Mouse (Mus musculus) kidney, adult 2 months (tissue): ENCODE measurements around the gene Meioc. TPM values are rescaled to one million over a fixed set of nuclear protein-coding genes. Genes with fewer than 3 reads are reported as not detected.
A peak's percentile ranks its signal among the peaks of the same experiment; 100 is the strongest.

Experiments used
- DNase-seq: peaks from one replicate; pipeline ENCODE4 v3.0.0; 2021
- H3K27ac ChIP-seq: fragments of 200-500 bp; 2 replicates; pipeline ENCODE4 v1.5.1; 2012; ENCODE audit warnings: low read depth, low read length, control low read depth, inconsistent platforms; ENCODE audit not compliant: insufficient read depth
- H3K27me3 ChIP-seq: fragments of 200-500 bp; replicated peaks from 2 replicates; pipeline ENCODE4 v1.6.1; 2012; ENCODE audit warnings: mild to moderate bottlenecking, moderate library complexity, low read length, inconsistent platforms; ENCODE audit not compliant: control insufficient read depth, insufficient read depth
- H3K36me3 ChIP-seq: fragments of 200-500 bp; 2 replicates; pipeline ENCODE4 v1.6.1; 2012; ENCODE audit warnings: mild to moderate bottlenecking, moderate library complexity, low read length, inconsistent platforms; ENCODE audit not compliant: control insufficient read depth, insufficient read depth
- H3K4me1 ChIP-seq: fragments of 200-500 bp; 2 replicates; pipeline ENCODE4 v1.6.1; 2011; ENCODE audit warnings: low read length; ENCODE audit not compliant: control insufficient read depth, insufficient read depth
- H3K4me3 ChIP-seq: fragments of 200-500 bp; 2 replicates; pipeline ENCODE4 v1.5.1; 2011; ENCODE audit warnings: mild to moderate bottlenecking, low read depth, low read length, control low read depth; ENCODE audit not compliant: insufficient read depth
- CTCF ChIP-seq: fragments of 200-500 bp; conservative IDR thresholded peaks from 2 replicates; pipeline ENCODE4 v1.5.1; 2011; ENCODE audit warnings: low read depth, mild to moderate bottlenecking, control low read depth, low read length, moderate library complexity, mixed read lengths; ENCODE audit not compliant: insufficient read depth, insufficient read length
- POLR2A ChIP-seq: fragments of 200-500 bp; IDR thresholded peaks from one replicate; pipeline ENCODE4 v1.6.1; 2011; ENCODE audit warnings: low read depth, low read length, control low read depth
- WGBS: fragments of 180-500 bp; shearing (Covaris S2); methylation state at CpG from one replicate; pipeline ENCODE4 v1.1.7; 2018; 5-methylcytosine and 5-hydroxymethylcytosine counted together
- polyA plus RNA-seq: library from polyadenylated mRNA; depleted of rRNA; stranded (reverse); fragments of >200 nt; gene quantifications from 2 replicates; pipeline ENCODE4 v1.2.3, GENCODE M21; 2012; rRNA removed

The Meioc gene
- polyA plus RNA-seq, result not detected in 2 replicates

DNA sequence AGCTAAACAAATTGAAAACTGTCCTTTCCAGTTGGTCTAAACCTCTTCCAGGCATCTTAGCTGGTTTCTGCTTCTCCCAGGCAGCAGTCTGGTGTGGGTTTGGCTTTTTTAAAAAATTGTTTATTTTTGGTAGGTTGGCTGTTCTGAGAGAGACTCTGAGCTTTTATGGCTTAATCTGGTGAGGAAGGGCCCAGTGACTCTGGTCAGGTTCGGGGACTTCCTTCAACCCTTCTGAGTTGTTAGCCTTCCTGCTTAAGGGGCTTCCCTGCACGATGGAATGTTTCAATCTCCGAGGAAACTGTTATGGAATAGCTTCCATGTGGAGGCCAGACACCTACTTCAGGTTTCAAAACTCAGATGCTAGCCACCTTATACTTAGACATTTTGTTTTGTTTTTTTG lies at the start of gene Meioc:
Meioc (plus strand) TSS at position 301 of the 400 bp plus-strand sequence.
- no peak for DNase-seq
- no peak within 1 kb of the TSS for H3K4me3 ChIP-seq
- no peak within 1 kb of the TSS for H3K27ac ChIP-seq
- H3K4me1 ChIP-seq, result no peaks in the 10 kb centered on the region
- H3K36me3 ChIP-seq, result no peaks in the 10 kb centered on the region
- peaks cover 9% of the 10 kb centered on the region for H3K27me3 ChIP-seq
- no peak for TF ChIP-seq POLR2A
- TF ChIP-seq CTCF, result no peak
- WGBS, result 76% methylated on average over 3 of the region's 3 CpGs

GRCm38 (mm10) chr11:102619449-102619848 lies 44.1 kb upstream of the Meioc start:
- Histone ChIP-seq H3K36me3 (no peaks in the 10 kb centered on the region), H3K4me3 (no peak overlapping the region), H3K27ac (no peak overlapping the region), H3K27me3 (no peaks in the 10 kb centered on the region), H3K4me1 (no peaks in the 10 kb centered on the region)
- TF ChIP-seq CTCF (no peak), POLR2A (no peak)
- DNase-seq, result no peak
- 63% methylated on average over 2 of the region's 2 CpGs for WGBS

GRCm38 (mm10) chr11:102623876-102624789 lies 39.4 kb upstream of the Meioc start:
- TF ChIP-seq CTCF (no peak), POLR2A (no peak)
- no peaks in the 10 kb centered on the region for H3K4me1 ChIP-seq
- H3K27ac ChIP-seq, result peak overlapping the region; percentile 16; the same call in 1 of the 2 replicates
- H3K4me3 ChIP-seq, result no peak overlapping the region
- DNase-seq, result peak; percentile 44
- WGBS, result 19% methylated on average over 17 of the region's 17 CpGs
- H3K36me3 ChIP-seq, result no peaks in the 10 kb centered on the region
- no peaks in the 10 kb centered on the region for H3K27me3 ChIP-seq

DNA sequence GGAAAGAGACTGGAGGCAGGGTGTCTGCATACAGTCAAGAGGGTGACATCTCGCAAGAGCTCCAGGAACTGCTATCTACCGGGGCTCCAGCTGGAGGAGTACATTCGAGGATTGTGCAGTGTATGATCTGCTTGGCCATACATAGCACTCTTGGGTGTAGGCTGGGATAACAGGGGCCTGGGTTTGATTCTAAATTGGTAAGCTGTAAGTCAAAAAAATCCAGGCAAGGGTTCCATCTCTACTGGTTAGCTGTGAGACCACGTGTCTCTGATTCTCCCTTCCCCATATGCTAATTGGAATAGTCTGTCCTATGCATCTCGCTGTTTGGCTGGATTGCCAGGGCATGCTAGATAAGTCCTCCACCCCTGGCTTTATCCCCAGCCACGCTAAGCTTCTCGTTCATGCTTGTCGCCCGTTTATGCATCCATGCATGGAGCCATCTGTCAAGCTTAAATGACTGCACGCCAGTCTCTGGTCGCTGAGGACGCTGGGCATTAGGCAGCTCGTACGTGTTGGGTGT lies 38.6 kb upstream of the Meioc start:
- DNase-seq, result no peak
- Histone ChIP-seq H3K27me3 (no peaks in the 10 kb centered on the region), H3K4me1 (no peaks in the 10 kb centered on the region), H3K27ac (no peak overlapping the region), H3K4me3 (no peak overlapping the region), H3K36me3 (no peaks in the 10 kb centered on the region)
- TF ChIP-seq POLR2A (no peak), CTCF (no peak)
- WGBS, result 37% methylated on average over 14 of the region's 14 CpGs

- no peak for TF ChIP-seq POLR2A
- TF ChIP-seq CTCF, result no peak
- H3K4me1 ChIP-seq, result no peaks in the 10 kb centered on the region
- 86% methylated on average over 9 of the region's 9 CpGs for WGBS
These were observed 36.2 kb upstream of the Meioc start for GRCm38 (mm10) chr11:102627171-102627931.

DNA sequence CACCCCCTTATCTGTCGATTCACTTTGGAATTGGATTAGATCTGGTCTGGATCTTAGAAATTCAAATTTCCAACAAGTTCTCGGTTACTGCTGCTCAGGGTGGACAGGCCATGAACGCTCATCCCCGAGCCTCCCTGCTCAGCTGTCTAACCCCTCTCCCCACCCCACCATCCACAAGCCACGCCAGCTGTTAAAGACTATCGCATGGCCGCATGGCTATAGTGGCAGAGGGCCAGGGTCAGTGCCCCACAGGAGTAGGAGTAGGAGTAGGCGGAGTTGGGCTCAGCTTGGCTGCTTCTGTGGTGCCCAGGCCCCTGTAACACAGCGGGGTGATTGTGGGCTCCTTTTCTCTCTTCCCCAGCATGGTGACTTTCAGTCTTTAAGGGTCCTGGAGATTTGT lies 35.0 kb upstream of the Meioc start:
- no peak for TF ChIP-seq CTCF
- no peak for TF ChIP-seq POLR2A
- Histone ChIP-seq H3K27me3 (no peaks in the 10 kb centered on the region), H3K36me3 (no peaks in the 10 kb centered on the region), H3K4me1 (no peaks in the 10 kb centered on the region), H3K4me3 (no peak overlapping the region), H3K27ac (no peak overlapping the region)
- WGBS, result 49% methylated on average over 9 of the region's 9 CpGs
- no peak for DNase-seq

More at GRCm38 (mm10) chr11:102627171-102627931, 36.2 kb upstream of the Meioc start:
- Histone ChIP-seq H3K27me3 (no peaks in the 10 kb centered on the region), H3K27ac (no peak overlapping the region), H3K4me3 (no peak overlapping the region), H3K36me3 (no peaks in the 10 kb centered on the region)
- DNase-seq, result no peak
